Mouse (Mus musculus) gastrocnemius, adult 2 months (tissue): ENCODE data around the gene Hoxa6. TPM values are rescaled to one million over a fixed set of nuclear protein-coding genes. Genes with fewer than 3 reads are reported as not detected.

Experiments used
- DNase-seq: peaks from one replicate; pipeline ENCODE4 v3.0.0; 2022
- H3K27ac ChIP-seq: fragments of 200-600 bp; 2 replicates; pipeline ENCODE4 v1.8.1; 2022; ENCODE audit warnings: mild to moderate bottlenecking
- H3K4me3 ChIP-seq: fragments of 200-600 bp; 2 replicates; pipeline ENCODE4 v1.8.1; 2022; ENCODE audit warnings: mild to moderate bottlenecking, moderate library complexity
- CTCF ChIP-seq: fragments of 200-600 bp; IDR thresholded peaks from 2 replicates; pipeline ENCODE4 v1.8.1; 2022; ENCODE audit warnings: antibody characterized with exemption, mild to moderate bottlenecking, moderate library complexity
- intact Hi-C: fragments of 180-260 bp; cut with DNase I; formaldehyde crosslinking; loops from one replicate; pipeline ENCODE4 v1.15.1; 2025
- total RNA-seq, 2 experiments: library from RNA; stranded (reverse); gene quantifications; 2 replicates each; pipeline ENCODE4 v1.2.3; 2021

Hoxa6 gene
- total RNA-seq, 2 experiments from 2014 or later = 2.6 to 2.7 TPM

GRCm38 (mm10) chr6:52246916-52247315, 38.4 kb upstream of the Hoxa6 start:
- intact Hi-C loops = loop anchor here (5.0 kb wide), 1 partner anchor 1075 kb away; no protein-coding TSS in a partner anchor
- Histone ChIP-seq H3K4me3 (peak overlapping the region; percentile 77), H3K27ac (peak overlapping the region; percentile 86)
- DNase-seq = no peak
- no peak for TF ChIP-seq CTCF

DNA sequence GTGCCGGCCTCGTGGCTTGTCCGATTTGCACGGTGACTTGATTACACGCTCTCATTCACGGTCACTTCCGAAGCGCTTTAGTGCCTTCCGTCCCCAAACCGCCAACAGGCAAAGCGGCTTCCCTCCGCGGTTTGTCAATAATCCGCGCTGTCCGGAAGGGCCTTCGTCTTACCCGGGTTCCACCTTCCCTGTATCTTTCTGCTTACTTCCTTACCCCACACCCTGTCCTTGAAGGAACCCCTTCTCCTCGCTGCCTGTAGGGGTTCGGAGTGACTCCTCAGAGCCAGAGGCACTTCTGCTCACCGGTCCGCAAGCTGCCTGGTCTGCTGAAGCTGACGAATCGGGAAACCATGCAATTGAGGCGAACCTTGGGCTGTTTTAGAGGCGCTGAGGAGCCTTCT, 37.9 kb upstream of the Hoxa6 start:
- TF ChIP-seq CTCF = no peak
- Histone ChIP-seq H3K27ac (peak overlapping the region; percentile 86), H3K4me3 (peak overlapping the region; percentile 77)
- intact Hi-C loops = loop anchor here (5.0 kb wide), 1 partner anchor 1074 kb away; no protein-coding TSS in a partner anchor
- no peak for DNase-seq

- H3K4me3 ChIP-seq = peak within 1 kb of the TSS; percentile 77
- no peak for TF ChIP-seq CTCF
- intact Hi-C loops = loop anchor here (5.0 kb wide), 1 partner anchor 1073 kb away; no protein-coding TSS in a partner anchor
- peak; percentile 56 for DNase-seq
- H3K27ac ChIP-seq = peak within 1 kb of the TSS; percentile 86
These were observed 37.2 kb upstream of the Hoxa6 start, which contains the start of gene Hoxa11 for GRCm38 (mm10) chr6:52245757-52246142. Hoxa11 (minus strand) TSS chr6:52245810.

- Histone ChIP-seq H3K27ac (peak overlapping the region; percentile 86), H3K4me3 (peak overlapping the region; percentile 77)
- intact Hi-C loops = loop anchor here (5.0 kb wide), 1 partner anchor 1073 kb away; no protein-coding TSS in a partner anchor
- no peak for TF ChIP-seq CTCF
- peak; percentile 69 for DNase-seq
These were observed 36.7 kb upstream of the Hoxa6 start for GRCm38 (mm10) chr6:52245040-52245756.

GRCm38 (mm10) chr6:52244471-52245039, 36.0 kb upstream of the Hoxa6 start:
- Histone ChIP-seq H3K4me3 (peak overlapping the region; percentile 77), H3K27ac (peak overlapping the region; percentile 86)
- intact Hi-C loops = loop anchor here (5.0 kb wide), 1 partner anchor 1072 kb away; no protein-coding TSS in a partner anchor
- TF ChIP-seq CTCF = no peak
- DNase-seq = no peak

DNA sequence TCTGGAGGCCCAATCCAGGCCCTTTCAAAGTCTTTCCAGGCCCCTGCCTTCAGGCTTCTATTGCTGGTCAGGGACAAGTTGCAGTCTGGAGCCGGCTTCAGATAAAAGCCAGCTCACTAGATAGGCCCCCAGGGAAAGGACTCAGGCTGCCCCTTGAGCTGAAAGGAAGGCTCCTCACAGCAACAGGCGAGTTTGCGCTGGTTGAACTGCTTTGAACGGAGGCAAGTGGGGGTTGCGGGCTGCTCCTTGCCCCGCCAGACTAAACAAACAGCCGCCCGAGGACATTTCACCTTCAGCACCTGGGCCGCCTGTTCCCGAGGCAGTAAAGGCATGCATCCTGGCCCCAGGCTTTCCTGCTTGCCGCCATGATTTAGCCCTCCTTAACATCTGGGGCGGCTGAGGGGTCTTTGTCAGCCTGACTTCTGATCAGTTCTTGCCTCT, 35.2 kb upstream of the Hoxa6 start:
- no peak for TF ChIP-seq CTCF
- Histone ChIP-seq H3K4me3 (peak overlapping the region; percentile 32), H3K27ac (no peak overlapping the region; the same call in 1 of the 2 replicates)
- DNase-seq = peak; percentile 23
- intact Hi-C loops = no loop called here

DNA sequence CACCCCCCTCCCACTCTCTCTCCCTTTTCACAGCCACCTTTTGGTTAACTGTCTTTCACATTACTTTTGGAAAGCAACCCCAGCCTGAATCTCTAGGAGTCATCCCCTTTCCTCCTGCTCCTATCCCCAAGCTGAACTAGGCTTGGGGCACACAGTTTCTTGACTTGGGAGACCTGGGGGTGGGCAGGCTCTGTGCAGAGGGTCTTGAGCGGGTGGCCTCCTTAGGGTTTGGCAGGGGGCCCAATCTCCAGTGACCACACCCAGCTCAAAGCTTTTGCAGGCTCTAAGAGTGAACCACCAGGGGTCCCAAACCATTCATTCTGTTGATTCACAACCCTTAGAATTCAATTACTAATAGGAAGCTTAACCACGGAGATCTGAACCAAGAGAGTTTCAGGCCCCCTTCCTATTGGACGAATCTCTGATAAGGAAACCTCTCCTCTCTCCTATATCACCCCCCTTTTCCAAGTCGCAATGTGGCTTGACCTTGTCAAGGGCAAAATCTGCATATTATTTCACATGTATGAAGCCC, 34.3 kb upstream of the Hoxa6 start:
- TF ChIP-seq CTCF = no peak
- H3K4me3 ChIP-seq = no peak overlapping the region
- H3K27ac ChIP-seq = no peak overlapping the region
- DNase-seq = no peak
- intact Hi-C loops = no loop called here

DNA sequence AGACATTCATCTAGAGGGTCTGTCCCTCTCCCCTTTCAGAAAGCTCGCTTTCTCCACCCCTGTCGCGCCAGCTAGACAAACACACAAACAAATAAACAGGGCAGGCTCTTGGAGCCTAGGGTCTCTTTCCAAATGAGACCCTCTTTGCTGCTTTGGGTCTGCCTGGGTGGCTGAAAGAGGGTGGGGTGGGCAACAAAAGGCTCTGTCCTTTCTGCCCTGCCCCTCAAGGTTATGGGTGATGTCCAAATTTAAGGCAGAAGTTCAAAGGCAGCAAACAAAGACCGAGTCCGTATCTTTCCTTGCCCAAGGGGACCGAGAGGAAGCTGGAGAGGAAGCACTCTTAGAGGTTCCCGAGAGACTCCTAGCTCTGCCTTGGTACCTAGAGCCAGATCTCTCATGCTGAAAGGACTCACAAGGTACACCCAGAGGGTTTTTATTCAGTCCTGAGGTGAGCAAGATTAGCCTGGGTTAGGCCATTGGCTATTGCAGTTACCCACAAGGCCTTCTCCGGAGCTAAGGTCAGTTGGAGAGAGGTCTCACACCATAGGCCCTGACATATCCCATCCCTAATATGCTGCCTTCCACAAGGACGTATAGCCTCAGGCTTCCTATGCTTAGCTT, 32.6 kb upstream of the Hoxa6 start:
- intact Hi-C loops = no loop called here
- H3K27ac ChIP-seq = peak overlapping the region; percentile 93
- peak overlapping the region; percentile 73 for H3K4me3 ChIP-seq
- TF ChIP-seq CTCF = no peak
- no peak for DNase-seq

GRCm38 (mm10) chr6:52240389-52241000, 32.0 kb upstream of the Hoxa6 start, which contains the start of gene Hoxa10:
Hoxa10 (minus strand) TSS chr6:52240854.
- peak within 1 kb of the TSS; percentile 73 for H3K4me3 ChIP-seq
- peak within 1 kb of the TSS; percentile 93 for H3K27ac ChIP-seq
- peak; percentile 96 for TF ChIP-seq CTCF
- DNase-seq = peak; percentile 94
- intact Hi-C loops = no loop called here

- peak; percentile 59 for DNase-seq
- peak overlapping the region; percentile 73 for H3K4me3 ChIP-seq
- TF ChIP-seq CTCF = no peak
- peak overlapping the region; percentile 93 for H3K27ac ChIP-seq
- intact Hi-C loops = no loop called here
These were observed 31.3 kb upstream of the Hoxa6 start for GRCm38 (mm10) chr6:52239625-52240388.

DNA sequence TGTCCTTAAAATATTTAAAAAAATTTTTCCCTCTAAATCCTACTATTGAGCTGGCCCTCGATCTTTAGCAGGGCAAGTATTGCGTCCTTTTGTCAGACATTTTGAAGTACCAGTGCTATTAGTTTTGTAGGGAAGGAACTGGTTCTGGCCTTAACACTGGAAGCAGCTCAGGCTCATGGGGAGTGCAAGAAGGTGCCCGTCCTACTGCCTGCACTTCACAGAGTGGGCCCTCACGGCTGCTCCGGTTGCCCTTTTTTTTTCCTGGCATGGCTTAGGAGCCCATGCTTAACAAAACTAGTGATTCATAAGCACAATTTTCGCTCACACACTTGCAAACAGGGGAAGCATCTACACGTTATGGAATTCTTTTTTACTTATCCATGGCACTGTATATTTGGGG, 30.5 kb upstream of the Hoxa6 start:
- intact Hi-C loops = no loop called here
- DNase-seq = no peak
- H3K4me3 ChIP-seq = peak overlapping the region; percentile 73
- TF ChIP-seq CTCF = no peak
- peak overlapping the region; percentile 93 for H3K27ac ChIP-seq
